Mouse (Mus musculus) cortical plate, adult 2 months (tissue): Measurements from ENCODE around the gene Neurod2.

ENCODE experiments used
- CTCF ChIP-seq: fragments of 200-500 bp; IDR thresholded peaks from 2 replicates; pipeline ENCODE4 v1.5.1; 2011; ENCODE audit warnings: mild to moderate bottlenecking, control low read depth, low read length; ENCODE audit not compliant: insufficient read depth; ENCODE audit errors: extremely low read depth
- POLR2A ChIP-seq: fragments of 200-500 bp; IDR thresholded peaks from 2 replicates; pipeline ENCODE4 v1.6.1; 2011; ENCODE audit warnings: mild to moderate bottlenecking, low read length, control low read depth; ENCODE audit not compliant: insufficient read depth; ENCODE audit errors: extremely low read depth

- TF ChIP-seq CTCF (no peak), POLR2A (no peak)
These were observed 2.1 kb downstream of the Neurod2 start for GRCm38 (mm10) chr11:98327136-98328030.
